Mouse (Mus musculus): ENCODE results near the gene Lin7b.
A peak's percentile ranks its signal among the peaks of the same experiment; 100 is the strongest.

Gene Lin7b

GRCm38 (mm10) chr7:45353041-45353440 lies 17.3 kb downstream of the Lin7b start:
- no peak for DNase-seq (ENCODE audit: low read depth, low spot score)

DNA sequence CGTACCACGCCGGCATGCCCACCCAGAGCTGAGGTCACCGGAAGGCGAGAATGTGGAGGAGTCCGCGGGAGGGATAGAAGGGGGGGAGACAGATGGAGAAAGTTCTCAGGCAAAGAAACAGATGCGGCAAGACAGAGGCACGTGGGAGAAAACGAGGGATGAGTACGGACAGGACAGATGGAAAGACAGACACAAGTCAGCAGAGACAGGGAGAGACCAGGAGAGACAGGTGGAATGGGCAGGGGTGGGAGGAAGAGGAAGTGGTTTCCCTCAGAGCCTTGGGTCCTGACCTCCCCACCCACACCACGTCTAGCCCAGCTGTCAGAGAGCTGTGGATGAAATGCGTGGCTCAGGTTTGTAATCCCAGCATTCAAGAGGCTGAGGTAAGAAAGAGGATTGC lies 23.5 kb downstream of the Lin7b start:
- no peak for DNase-seq (ENCODE audit: low read depth, low spot score)

GRCm38 (mm10) chr7:45343543-45343942 lies 26.8 kb downstream of the Lin7b start:
- no peak for DNase-seq (ENCODE audit: low read depth, low spot score)

- no peak for DNase-seq (ENCODE audit: low read depth, low spot score)
These were observed 28.3 kb downstream of the Lin7b start for GRCm38 (mm10) chr7:45342081-45342480.

DNA sequence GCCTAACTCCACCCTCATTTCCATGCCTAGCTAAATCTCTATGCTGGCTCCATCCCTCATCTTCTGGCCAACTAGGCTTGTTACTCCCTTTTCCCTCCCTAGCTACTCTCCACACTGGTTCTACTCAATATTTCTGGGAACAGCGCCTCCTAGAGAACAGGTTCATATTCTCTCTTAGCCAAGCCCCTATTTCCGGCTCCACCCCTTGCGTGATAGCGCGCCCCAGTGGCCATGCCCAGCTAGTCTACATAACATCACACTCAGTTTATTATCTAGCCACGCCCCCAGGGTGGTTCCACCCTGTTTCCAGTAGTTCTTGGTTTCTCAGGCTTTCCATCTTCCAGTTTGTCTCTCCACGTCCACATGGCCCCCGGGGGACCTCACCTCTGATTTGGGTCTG lies 29.1 kb downstream of the Lin7b start:
- DNase-seq (ENCODE audit: low read depth, low spot score), result peak; percentile 70

- DNase-seq (ENCODE audit: low read depth, low spot score), result peak; percentile 50
These were observed 29.7 kb downstream of the Lin7b start for GRCm38 (mm10) chr7:45340669-45341068.

- DNase-seq (ENCODE audit: low read depth, low spot score), result no peak
These were observed 30.3 kb downstream of the Lin7b start for GRCm38 (mm10) chr7:45340066-45340442.

GRCm38 (mm10) chr7:45339410-45340065 lies 30.8 kb downstream of the Lin7b start:
- DNase-seq (ENCODE audit: low read depth, low spot score), result peak; percentile 39

DNA sequence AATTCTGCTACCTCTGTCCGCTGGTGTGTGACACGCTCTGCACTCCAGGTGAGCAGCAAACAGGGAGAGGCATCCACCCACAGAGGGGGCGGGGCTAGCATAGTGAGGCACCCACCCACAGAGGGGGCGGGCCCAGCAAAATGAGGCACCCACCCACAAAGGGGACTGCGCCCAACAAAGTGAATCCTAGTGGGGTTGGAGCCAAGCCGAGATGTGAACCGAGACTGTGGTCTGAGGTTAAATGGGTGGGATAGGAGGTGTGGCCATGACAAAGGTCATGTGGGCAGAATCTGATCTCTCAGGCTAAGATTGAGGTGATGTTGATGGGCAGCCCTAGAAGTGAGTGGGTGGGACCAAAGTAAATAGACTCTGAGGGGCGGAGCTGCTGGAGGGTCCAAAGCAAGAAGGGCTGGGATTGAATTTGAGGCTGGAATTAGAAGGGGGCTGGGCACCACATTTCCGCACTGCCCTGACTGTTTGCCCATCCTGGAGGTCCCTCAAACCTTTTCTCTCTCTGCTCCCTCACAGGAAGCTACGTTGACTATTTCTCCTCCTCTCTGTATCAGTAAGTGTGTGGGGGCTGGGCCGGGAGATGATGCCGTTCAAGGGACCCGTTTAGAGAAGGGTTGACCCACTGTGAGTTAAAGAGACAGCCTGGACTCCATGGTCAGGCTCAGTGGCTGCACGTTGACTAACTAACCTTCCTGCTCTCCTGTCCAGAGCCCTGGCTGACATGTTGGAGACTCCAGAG lies 32.0 kb downstream of the Lin7b start:
- no peak for DNase-seq (ENCODE audit: low read depth, low spot score)

- DNase-seq (ENCODE audit: low read depth, low spot score), result no peak
These were observed 32.9 kb downstream of the Lin7b start for GRCm38 (mm10) chr7:45337469-45337868.

GRCm38 (mm10) chr7:45336319-45336718 lies 34.1 kb downstream of the Lin7b start:
- no peak for DNase-seq (ENCODE audit: low read depth, low spot score)

DNA sequence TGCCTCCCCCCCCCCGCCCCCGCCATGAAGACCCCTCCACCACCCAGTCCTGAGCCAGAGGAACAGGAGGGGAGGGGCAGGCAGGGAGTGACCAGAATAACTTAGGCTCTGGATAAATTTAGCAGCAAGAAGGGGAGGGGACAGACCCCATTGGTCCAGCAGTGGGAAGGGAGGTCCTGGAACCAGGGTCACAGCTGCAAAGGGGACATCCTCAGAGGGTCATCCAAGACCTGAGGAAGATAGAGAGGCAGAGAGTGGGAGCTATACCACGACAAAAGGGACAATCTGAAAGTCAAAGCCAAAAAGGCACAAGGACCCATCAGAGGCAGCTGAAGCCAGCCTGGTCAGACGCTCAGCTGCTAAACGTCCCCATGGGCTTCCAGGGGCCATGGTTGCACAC lies 35.3 kb downstream of the Lin7b start, which contains the start of gene Hrc:
Gene Hrc, plus strand, starts transcription at position 235 of the 400 bp plus-strand sequence.
- no peak for DNase-seq (ENCODE audit: low read depth, low spot score)

GRCm38 (mm10) chr7:45334605-45335004 lies 35.8 kb downstream of the Lin7b start:
- no peak for DNase-seq (ENCODE audit: low read depth, low spot score)

DNA sequence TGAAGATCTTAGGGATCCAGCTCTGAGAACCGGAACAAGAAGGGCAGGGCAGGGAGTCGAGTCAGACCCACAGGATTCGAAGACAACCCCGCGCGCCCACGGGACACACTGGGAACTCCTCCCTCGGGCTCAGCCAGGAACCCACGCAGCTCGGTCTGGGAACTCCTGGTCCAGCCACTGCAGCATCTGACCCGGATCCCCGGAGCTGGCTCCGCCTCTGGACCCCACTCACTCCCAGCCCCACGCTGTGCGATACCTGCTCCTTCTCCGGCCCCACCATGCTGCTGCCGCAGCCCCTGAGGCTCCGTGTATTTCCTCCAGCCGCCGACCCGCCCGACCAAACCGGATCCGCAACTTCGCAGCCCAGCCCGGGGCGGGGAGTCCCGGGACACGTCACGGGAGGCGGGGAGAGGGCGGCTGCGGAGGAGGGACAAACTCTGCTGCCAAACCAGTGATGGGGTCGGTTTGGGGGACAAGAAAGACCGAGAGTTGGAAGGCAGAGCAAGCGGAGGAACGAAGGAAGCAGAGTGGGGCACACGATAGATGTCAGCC lies 36.9 kb downstream of the Lin7b start, which contains the start of gene Trpm4:
Gene Trpm4, minus strand, starts transcription at position 350 of the 552 bp plus-strand sequence.
- DNase-seq (ENCODE audit: low read depth, low spot score), result no peak

DNA sequence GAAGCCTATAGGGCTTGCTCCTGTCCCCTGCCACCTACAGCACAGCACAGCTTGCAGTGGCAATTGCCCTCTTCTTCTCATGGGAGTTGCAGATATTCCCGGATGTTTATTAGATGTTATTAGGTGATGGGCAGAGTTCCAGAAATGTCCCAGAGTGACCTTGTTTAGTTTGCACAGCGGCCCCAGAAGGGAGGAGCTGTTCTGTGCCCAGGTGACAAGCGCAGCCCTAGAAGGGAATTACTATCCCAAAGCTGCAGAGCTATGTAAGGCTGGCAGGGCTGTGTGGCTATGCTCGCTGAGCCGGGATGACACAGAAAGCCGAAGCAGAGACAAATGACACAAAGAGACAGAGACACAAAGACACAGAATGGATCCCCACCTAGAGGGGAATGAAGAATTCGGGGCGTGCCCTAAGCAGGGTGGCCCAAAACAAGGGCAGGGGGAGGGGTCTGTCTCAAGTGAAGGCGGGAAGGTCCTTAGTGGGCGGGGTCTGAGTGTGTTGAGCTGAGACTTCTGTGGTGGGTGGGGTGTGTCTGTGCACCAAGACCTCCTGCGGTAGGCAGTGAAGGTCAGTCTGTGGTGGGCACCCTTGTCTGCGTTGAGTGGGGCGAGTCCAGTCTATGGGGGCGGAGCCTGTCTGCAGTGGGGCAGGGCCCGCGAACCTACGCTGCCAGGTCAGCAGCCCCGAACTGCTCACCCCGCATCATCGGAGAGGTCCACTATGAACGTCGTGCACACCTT lies 37.5 kb downstream of the Lin7b start:
- DNase-seq (ENCODE audit: low read depth, low spot score), result no peak

DNA sequence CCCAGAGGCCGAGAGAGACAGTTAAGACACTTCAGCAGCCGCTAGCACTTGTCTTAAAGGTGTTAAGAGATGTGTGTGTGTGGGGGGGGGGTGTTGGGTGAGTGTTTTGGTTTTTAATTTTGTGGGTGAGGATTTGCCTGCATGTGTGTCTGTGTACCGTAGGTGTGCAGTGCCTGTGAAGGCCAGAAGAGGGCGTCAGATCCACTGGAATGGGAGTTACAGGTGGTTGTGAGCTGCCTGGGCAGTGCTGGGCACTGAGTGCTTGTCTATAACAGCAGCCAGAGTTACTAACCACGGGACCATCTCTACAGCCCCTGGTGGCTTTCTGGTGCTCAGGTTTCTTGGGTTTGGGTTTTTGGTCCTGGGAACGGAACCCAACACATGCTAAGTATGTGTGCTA lies 38.9 kb downstream of the Lin7b start:
- no peak for DNase-seq (ENCODE audit: low read depth, low spot score)

- no peak for DNase-seq (ENCODE audit: low read depth, low spot score)
These were observed 41.4 kb downstream of the Lin7b start for GRCm38 (mm10) chr7:45328841-45329475.

- no peak for DNase-seq (ENCODE audit: low read depth, low spot score)
These were observed 44.6 kb downstream of the Lin7b start for GRCm38 (mm10) chr7:45325800-45326199.

GRCm38 (mm10) chr7:45323069-45323468 lies 47.3 kb downstream of the Lin7b start:
- no peak for DNase-seq (ENCODE audit: low read depth, low spot score)

DNA sequence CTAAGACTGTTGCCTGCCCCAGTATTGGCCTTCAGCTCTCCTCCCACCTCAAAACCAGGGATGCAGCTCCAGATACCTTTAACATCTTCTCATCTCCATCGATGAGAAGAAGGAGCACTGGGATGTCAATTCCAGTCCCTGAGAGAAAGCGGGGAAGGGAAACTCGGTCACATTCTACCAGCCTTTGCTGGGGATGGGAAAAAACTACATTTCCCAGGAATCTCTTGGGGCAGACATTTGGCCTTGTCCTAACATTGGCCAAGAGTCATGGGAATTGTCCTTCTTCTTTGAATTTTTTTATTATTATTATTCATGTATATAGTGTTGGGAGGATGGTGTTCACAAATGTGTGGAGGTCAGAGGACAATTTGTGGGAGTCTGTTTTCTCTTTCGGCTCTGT lies 48.1 kb downstream of the Lin7b start:
- DNase-seq (ENCODE audit: low read depth, low spot score), result no peak
